Mouse (Mus musculus): Measurements from ENCODE around the gene Synpo2. TPM values are rescaled to one million over a fixed set of nuclear protein-coding genes. Genes with fewer than 3 reads are reported as not detected.

The Synpo2 gene
- polyA plus RNA-seq, 1 experiment from 2014 or later, result 19.9 TPM

- ATAC-seq (ENCODE audit: low FRiP score, low TSS enrichment) (peak; percentile 72; the same call in 1 of the 2 replicates), DNase-seq (ENCODE audit: low spot score) (no peak)
- Histone ChIP-seq H3K4me3 (ENCODE audit: low read depth, low read length) (no peak overlapping the region), H3K9me3 (ENCODE audit: control insufficient read depth, low read length) (no peaks in the 10 kb centered on the region), H3K9ac (ENCODE audit: low read length) (no peak overlapping the region), H3K4me1 (replicated peaks; ENCODE audit: control insufficient read depth, insufficient read depth) (0 out of 2 replicates have a peak, but pooled peaks cover 3% of the 10 kb centered on the region), H3K27ac (replicated peaks) (peak overlapping the region; percentile 86), H3K27me3 (ENCODE audit: control insufficient read depth, insufficient read depth, low read length) (no peaks in the 10 kb centered on the region), H3K36me3 (ENCODE audit: control insufficient read depth, insufficient read depth, low read length) (no peaks in the 10 kb centered on the region), H3K4me2 (replicated peaks; ENCODE audit: low read depth) (peak overlapping the region; percentile 28)
- TF ChIP-seq EP300 (optimal IDR thresholded peaks at IDR 0.05) (no peak), CTCF (IDR thresholded peaks at IDR 0.05; ENCODE audit: low read depth) (no peak)
- whole genome bisulfite sequencing, result 2% methylated on average over 4 of the region's 4 CpGs
Measured at GRCm38 (mm10) chr3:123204658-123205057, 31.3 kb downstream of the Synpo2 start.

GRCm38 (mm10) chr3:123201798-123202197 is 34.2 kb downstream of the Synpo2 start:
- no peak for TF ChIP-seq EP300 (optimal IDR thresholded peaks at IDR 0.05)
- no peak for TF ChIP-seq CTCF (IDR thresholded peaks at IDR 0.05; ENCODE audit: low read depth)
- no peak overlapping the region for H3K27ac ChIP-seq (replicated peaks)
- ATAC-seq (ENCODE audit: low FRiP score, low TSS enrichment) (no peak), DNase-seq (ENCODE audit: low spot score) (no peak)
- H3K27me3 ChIP-seq (ENCODE audit: control insufficient read depth, insufficient read depth, low read length), result no peaks in the 10 kb centered on the region
- no peaks in the 10 kb centered on the region for H3K4me1 ChIP-seq (replicated peaks; ENCODE audit: control insufficient read depth, insufficient read depth)
- H3K9me3 ChIP-seq (ENCODE audit: control insufficient read depth, low read length), result no peaks in the 10 kb centered on the region
- 95% methylated on average over 2 of the region's 2 CpGs for WGBS
- no peak overlapping the region for H3K9ac ChIP-seq (ENCODE audit: low read length)
- no peaks in the 10 kb centered on the region for H3K36me3 ChIP-seq (ENCODE audit: control insufficient read depth, insufficient read depth, low read length)
- no peak overlapping the region for H3K4me3 ChIP-seq (ENCODE audit: low read depth, low read length)
- no peak overlapping the region for H3K4me2 ChIP-seq (replicated peaks; ENCODE audit: low read depth)

GRCm38 (mm10) chr3:123193740-123194139 is 42.2 kb downstream of the Synpo2 start:
- Histone ChIP-seq H3K9me3 (ENCODE audit: control insufficient read depth, low read length) (no peaks in the 10 kb centered on the region), H3K4me3 (ENCODE audit: low read depth, low read length) (no peak overlapping the region), H3K27me3 (ENCODE audit: control insufficient read depth, insufficient read depth, low read length) (no peaks in the 10 kb centered on the region), H3K4me1 (replicated peaks; ENCODE audit: control insufficient read depth, insufficient read depth) (no peaks in the 10 kb centered on the region), H3K36me3 (ENCODE audit: control insufficient read depth, insufficient read depth, low read length) (no peaks in the 10 kb centered on the region), H3K9ac (ENCODE audit: low read length) (no peak overlapping the region), H3K27ac (replicated peaks) (no peak overlapping the region), H3K4me2 (replicated peaks; ENCODE audit: low read depth) (no peak overlapping the region)
- ATAC-seq (ENCODE audit: low FRiP score, low TSS enrichment) (no peak), DNase-seq (ENCODE audit: low spot score) (no peak)
- TF ChIP-seq EP300 (optimal IDR thresholded peaks at IDR 0.05) (no peak), CTCF (IDR thresholded peaks at IDR 0.05; ENCODE audit: low read depth) (no peak)
- 73% methylated on average over 4 of the region's 4 CpGs for WGBS

GRCm38 (mm10) chr3:123191602-123192001 is 44.3 kb downstream of the Synpo2 start:
- Histone ChIP-seq H3K9me3 (ENCODE audit: control insufficient read depth, low read length) (no peaks in the 10 kb centered on the region), H3K27me3 (ENCODE audit: control insufficient read depth, insufficient read depth, low read length) (no peaks in the 10 kb centered on the region), H3K36me3 (ENCODE audit: control insufficient read depth, insufficient read depth, low read length) (no peaks in the 10 kb centered on the region), H3K4me3 (ENCODE audit: low read depth, low read length) (no peak overlapping the region), H3K4me2 (replicated peaks; ENCODE audit: low read depth) (no peak overlapping the region), H3K4me1 (replicated peaks; ENCODE audit: control insufficient read depth, insufficient read depth) (no peaks in the 10 kb centered on the region; the same call in 1 of the 2 replicates), H3K9ac (ENCODE audit: low read length) (no peak overlapping the region), H3K27ac (replicated peaks) (no peak overlapping the region)
- DNase-seq (ENCODE audit: low spot score) (no peak), ATAC-seq (ENCODE audit: low FRiP score, low TSS enrichment) (no peak)
- TF ChIP-seq CTCF (IDR thresholded peaks at IDR 0.05; ENCODE audit: low read depth) (no peak), EP300 (optimal IDR thresholded peaks at IDR 0.05) (no peak)

- no peak overlapping the region for H3K4me3 ChIP-seq (ENCODE audit: low read depth, low read length)
- 62% methylated on average over 6 of the region's 6 CpGs for WGBS
- ATAC-seq (ENCODE audit: low FRiP score, low TSS enrichment) (0 out of 2 replicates have a peak, but pooled peaks have one; percentile 42), DNase-seq (ENCODE audit: low spot score) (no peak)
- H3K36me3 ChIP-seq (ENCODE audit: control insufficient read depth, insufficient read depth, low read length), result no peaks in the 10 kb centered on the region
- no peak overlapping the region for H3K4me2 ChIP-seq (replicated peaks; ENCODE audit: low read depth)
- no peaks in the 10 kb centered on the region for H3K9me3 ChIP-seq (ENCODE audit: control insufficient read depth, low read length)
- no peaks in the 10 kb centered on the region for H3K27me3 ChIP-seq (ENCODE audit: control insufficient read depth, insufficient read depth, low read length)
- H3K4me1 ChIP-seq (replicated peaks; ENCODE audit: control insufficient read depth, insufficient read depth), result no peaks in the 10 kb centered on the region; the same call in 1 of the 2 replicates
- TF ChIP-seq EP300 (optimal IDR thresholded peaks at IDR 0.05), result no peak
- TF ChIP-seq CTCF (IDR thresholded peaks at IDR 0.05; ENCODE audit: low read depth), result no peak
- H3K9ac ChIP-seq (ENCODE audit: low read length), result no peak overlapping the region
- H3K27ac ChIP-seq (replicated peaks), result peak overlapping the region; percentile 53; the same call in 1 of the 2 replicates
Measured at GRCm38 (mm10) chr3:123190329-123190728, 45.6 kb downstream of the Synpo2 start.

- Histone ChIP-seq H3K4me2 (replicated peaks; ENCODE audit: low read depth) (no peak overlapping the region), H3K9me3 (ENCODE audit: control insufficient read depth, low read length) (no peaks in the 10 kb centered on the region), H3K27me3 (ENCODE audit: control insufficient read depth, insufficient read depth, low read length) (no peaks in the 10 kb centered on the region), H3K36me3 (ENCODE audit: control insufficient read depth, insufficient read depth, low read length) (no peaks in the 10 kb centered on the region), H3K4me3 (ENCODE audit: low read depth, low read length) (no peak overlapping the region), H3K27ac (replicated peaks) (no peak overlapping the region), H3K9ac (ENCODE audit: low read length) (no peak overlapping the region), H3K4me1 (replicated peaks; ENCODE audit: control insufficient read depth, insufficient read depth) (no peaks in the 10 kb centered on the region; the same call in 1 of the 2 replicates)
- no peak for TF ChIP-seq EP300 (optimal IDR thresholded peaks at IDR 0.05)
- TF ChIP-seq CTCF (IDR thresholded peaks at IDR 0.05; ENCODE audit: low read depth), result no peak
- no peak for DNase-seq (ENCODE audit: low spot score)
- no peak for ATAC-seq (ENCODE audit: low FRiP score, low TSS enrichment)
- 43% methylated on average over 1 of the region's 1 CpGs for WGBS
Measured at GRCm38 (mm10) chr3:123189826-123190225, 46.1 kb downstream of the Synpo2 start.
